Mouse (Mus musculus): Measurements from ENCODE around the gene Ccdc63. TPM values are rescaled to one million over a fixed set of nuclear protein-coding genes. Genes with fewer than 3 reads are reported as not detected.
A peak's percentile ranks its signal among the peaks of the same experiment; 100 is the strongest.

Gene Ccdc63
- polyA plus RNA-seq, 1 experiment from 2014 or later: not detected

GRCm38 (mm10) chr5:122108104-122108503, 32.5 kb downstream of the Ccdc63 start:
- no peaks in the 10 kb centered on the region for H3K27me3 ChIP-seq (ENCODE audit: control insufficient read depth, insufficient read depth, low read length)
- H3K4me3 ChIP-seq (ENCODE audit: low read depth, low read length): no peak overlapping the region
- H3K36me3 ChIP-seq (ENCODE audit: control insufficient read depth, insufficient read depth, low read length): no peaks in the 10 kb centered on the region
- 69% methylated on average over 6 of the region's 6 CpGs for WGBS
- no peak overlapping the region for H3K9ac ChIP-seq (ENCODE audit: low read length)
- DNase-seq (ENCODE audit: low spot score) (peak; percentile 22), ATAC-seq (replicated peaks; ENCODE audit: low FRiP score) (no peak)
- no peak overlapping the region for H3K4me2 ChIP-seq (ENCODE audit: low read depth, low read length, severe bottlenecking)
- no peaks in the 10 kb centered on the region for H3K9me3 ChIP-seq (ENCODE audit: control insufficient read depth, low read length)
- H3K27ac ChIP-seq (ENCODE audit: low read depth, low read length): no peak overlapping the region
- H3K4me1 ChIP-seq (replicated peaks; ENCODE audit: control insufficient read depth, insufficient read depth, low read length): no peaks in the 10 kb centered on the region; the same call in 1 of the 2 replicates

GRCm38 (mm10) chr5:122106212-122106611, 34.4 kb downstream of the Ccdc63 start:
- Histone ChIP-seq H3K9me3 (ENCODE audit: control insufficient read depth, low read length) (no peaks in the 10 kb centered on the region), H3K27me3 (ENCODE audit: control insufficient read depth, insufficient read depth, low read length) (no peaks in the 10 kb centered on the region), H3K36me3 (ENCODE audit: control insufficient read depth, insufficient read depth, low read length) (no peaks in the 10 kb centered on the region), H3K4me1 (replicated peaks; ENCODE audit: control insufficient read depth, insufficient read depth, low read length) (no peaks in the 10 kb centered on the region; the same call in 1 of the 2 replicates), H3K27ac (ENCODE audit: low read depth, low read length) (no peak overlapping the region), H3K9ac (ENCODE audit: low read length) (no peak overlapping the region), H3K4me2 (ENCODE audit: low read depth, low read length, severe bottlenecking) (no peak overlapping the region), H3K4me3 (ENCODE audit: low read depth, low read length) (no peak overlapping the region)
- DNase-seq (ENCODE audit: low spot score) (peak; percentile 45), ATAC-seq (replicated peaks; ENCODE audit: low FRiP score) (no peak)
- 75% methylated on average over 6 of the region's 6 CpGs for WGBS

GRCm38 (mm10) chr5:122104981-122105380, 35.6 kb downstream of the Ccdc63 start:
- H3K4me2 ChIP-seq (ENCODE audit: low read depth, low read length, severe bottlenecking): no peak overlapping the region
- no peaks in the 10 kb centered on the region for H3K36me3 ChIP-seq (ENCODE audit: control insufficient read depth, insufficient read depth, low read length)
- H3K4me3 ChIP-seq (ENCODE audit: low read depth, low read length): no peak overlapping the region
- H3K9me3 ChIP-seq (ENCODE audit: control insufficient read depth, low read length): no peaks in the 10 kb centered on the region
- H3K27me3 ChIP-seq (ENCODE audit: control insufficient read depth, insufficient read depth, low read length): no peaks in the 10 kb centered on the region
- DNase-seq (ENCODE audit: low spot score) (peak; percentile 40), ATAC-seq (replicated peaks; ENCODE audit: low FRiP score) (no peak)
- H3K9ac ChIP-seq (ENCODE audit: low read length): no peak overlapping the region
- H3K4me1 ChIP-seq (replicated peaks; ENCODE audit: control insufficient read depth, insufficient read depth, low read length): no peaks in the 10 kb centered on the region; the same call in 1 of the 2 replicates
- H3K27ac ChIP-seq (ENCODE audit: low read depth, low read length): no peak overlapping the region
- WGBS: 91% methylated on average over 9 of the region's 9 CpGs

GRCm38 (mm10) chr5:122104201-122104600, 36.4 kb downstream of the Ccdc63 start:
- WGBS: 23% methylated on average over 2 of the region's 2 CpGs
- Histone ChIP-seq H3K27ac (ENCODE audit: low read depth, low read length) (no peak overlapping the region), H3K27me3 (ENCODE audit: control insufficient read depth, insufficient read depth, low read length) (no peaks in the 10 kb centered on the region), H3K4me1 (replicated peaks; ENCODE audit: control insufficient read depth, insufficient read depth, low read length) (no peaks in the 10 kb centered on the region; the same call in 1 of the 2 replicates), H3K4me2 (ENCODE audit: low read depth, low read length, severe bottlenecking) (no peak overlapping the region), H3K9me3 (ENCODE audit: control insufficient read depth, low read length) (no peaks in the 10 kb centered on the region), H3K36me3 (ENCODE audit: control insufficient read depth, insufficient read depth, low read length) (no peaks in the 10 kb centered on the region), H3K9ac (ENCODE audit: low read length) (no peak overlapping the region), H3K4me3 (ENCODE audit: low read depth, low read length) (no peak overlapping the region)
- ATAC-seq (replicated peaks; ENCODE audit: low FRiP score) (no peak), DNase-seq (ENCODE audit: low spot score) (peak; percentile 67)

GRCm38 (mm10) chr5:122103075-122103474, 37.5 kb downstream of the Ccdc63 start:
- 58% methylated on average over 12 of the region's 12 CpGs for WGBS

GRCm38 (mm10) chr5:122102476-122103050, 38.1 kb downstream of the Ccdc63 start:
- Histone ChIP-seq H3K4me3 (ENCODE audit: low read depth, low read length) (no peak overlapping the region), H3K9me3 (ENCODE audit: control insufficient read depth, low read length) (no peaks in the 10 kb centered on the region), H3K27me3 (ENCODE audit: control insufficient read depth, insufficient read depth, low read length) (no peaks in the 10 kb centered on the region), H3K4me1 (replicated peaks; ENCODE audit: control insufficient read depth, insufficient read depth, low read length) (0 out of 2 replicates have a peak, but pooled peaks cover 2% of the 10 kb centered on the region), H3K4me2 (ENCODE audit: low read depth, low read length, severe bottlenecking) (no peak overlapping the region), H3K9ac (ENCODE audit: low read length) (no peak overlapping the region), H3K27ac (ENCODE audit: low read depth, low read length) (no peak overlapping the region), H3K36me3 (ENCODE audit: control insufficient read depth, insufficient read depth, low read length) (no peaks in the 10 kb centered on the region)
- WGBS: 69% methylated on average over 7 of the region's 7 CpGs
- no peak for DNase-seq (ENCODE audit: low spot score)
- ATAC-seq (replicated peaks; ENCODE audit: low FRiP score): no peak

More at GRCm38 (mm10) chr5:122103075-122103474, 37.5 kb downstream of the Ccdc63 start:
- H3K27ac ChIP-seq (ENCODE audit: low read depth, low read length): no peak overlapping the region
- no peak for ATAC-seq (replicated peaks; ENCODE audit: low FRiP score)
- no peak overlapping the region for H3K4me3 ChIP-seq (ENCODE audit: low read depth, low read length)
- H3K27me3 ChIP-seq (ENCODE audit: control insufficient read depth, insufficient read depth, low read length): no peaks in the 10 kb centered on the region
- 0 out of 2 replicates have a peak, but pooled peaks cover 2% of the 10 kb centered on the region for H3K4me1 ChIP-seq (replicated peaks; ENCODE audit: control insufficient read depth, insufficient read depth, low read length)
- H3K9ac ChIP-seq (ENCODE audit: low read length): no peak overlapping the region
- H3K4me2 ChIP-seq (ENCODE audit: low read depth, low read length, severe bottlenecking): no peak overlapping the region
- DNase-seq (ENCODE audit: low spot score): no peak
- no peaks in the 10 kb centered on the region for H3K9me3 ChIP-seq (ENCODE audit: control insufficient read depth, low read length)
- no peaks in the 10 kb centered on the region for H3K36me3 ChIP-seq (ENCODE audit: control insufficient read depth, insufficient read depth, low read length)

GRCm38 (mm10) chr5:122094439-122094838, 46.2 kb downstream of the Ccdc63 start:
- no peak for ATAC-seq (replicated peaks; ENCODE audit: low FRiP score)
- Histone ChIP-seq H3K9ac (ENCODE audit: low read length) (no peak overlapping the region), H3K27me3 (ENCODE audit: control insufficient read depth, insufficient read depth, low read length) (no peaks in the 10 kb centered on the region), H3K4me2 (ENCODE audit: low read depth, low read length, severe bottlenecking) (no peak overlapping the region), H3K9me3 (ENCODE audit: control insufficient read depth, low read length) (no peaks in the 10 kb centered on the region), H3K36me3 (ENCODE audit: control insufficient read depth, insufficient read depth, low read length) (no peaks in the 10 kb centered on the region), H3K4me3 (ENCODE audit: low read depth, low read length) (no peak overlapping the region), H3K27ac (ENCODE audit: low read depth, low read length) (no peak overlapping the region), H3K4me1 (replicated peaks; ENCODE audit: control insufficient read depth, insufficient read depth, low read length) (0 out of 2 replicates have a peak, but pooled peaks cover 2% of the 10 kb centered on the region)
- WGBS: 90% methylated on average over 10 of the region's 10 CpGs
- no peak for DNase-seq (ENCODE audit: low spot score)

- H3K4me1 ChIP-seq (replicated peaks; ENCODE audit: control insufficient read depth, insufficient read depth, low read length): 0 out of 2 replicates have a peak, but pooled peaks cover 2% of the 10 kb centered on the region
- H3K9ac ChIP-seq (ENCODE audit: low read length): no peak overlapping the region
- H3K36me3 ChIP-seq (ENCODE audit: control insufficient read depth, insufficient read depth, low read length): no peaks in the 10 kb centered on the region
- H3K27ac ChIP-seq (ENCODE audit: low read depth, low read length): no peak overlapping the region
- no peaks in the 10 kb centered on the region for H3K9me3 ChIP-seq (ENCODE audit: control insufficient read depth, low read length)
- H3K4me2 ChIP-seq (ENCODE audit: low read depth, low read length, severe bottlenecking): no peak overlapping the region
- H3K4me3 ChIP-seq (ENCODE audit: low read depth, low read length): no peak overlapping the region
- 91% methylated on average over 14 of the region's 14 CpGs for WGBS
- H3K27me3 ChIP-seq (ENCODE audit: control insufficient read depth, insufficient read depth, low read length): no peaks in the 10 kb centered on the region
- ATAC-seq (replicated peaks; ENCODE audit: low FRiP score) (no peak), DNase-seq (ENCODE audit: low spot score) (no peak)
Measured at GRCm38 (mm10) chr5:122093734-122094133, 46.9 kb downstream of the Ccdc63 start.

GRCm38 (mm10) chr5:122092794-122093193, 47.8 kb downstream of the Ccdc63 start:
- no peak overlapping the region for H3K27ac ChIP-seq (ENCODE audit: low read depth, low read length)
- H3K9ac ChIP-seq (ENCODE audit: low read length): no peak overlapping the region
- H3K4me2 ChIP-seq (ENCODE audit: low read depth, low read length, severe bottlenecking): no peak overlapping the region
- no peaks in the 10 kb centered on the region for H3K9me3 ChIP-seq (ENCODE audit: control insufficient read depth, low read length)
- H3K36me3 ChIP-seq (ENCODE audit: control insufficient read depth, insufficient read depth, low read length): no peaks in the 10 kb centered on the region
- DNase-seq (ENCODE audit: low spot score) (no peak), ATAC-seq (replicated peaks; ENCODE audit: low FRiP score) (no peak)
- no peaks in the 10 kb centered on the region for H3K4me1 ChIP-seq (replicated peaks; ENCODE audit: control insufficient read depth, insufficient read depth, low read length)
- no peaks in the 10 kb centered on the region for H3K27me3 ChIP-seq (ENCODE audit: control insufficient read depth, insufficient read depth, low read length)
- H3K4me3 ChIP-seq (ENCODE audit: low read depth, low read length): no peak overlapping the region
- 76% methylated on average over 11 of the region's 11 CpGs for WGBS

All from forebrain, embryonic 11.5 days (tissue).